Mouse (Mus musculus): Measurements from ENCODE around the gene Csf2ra. TPM values are rescaled to one million over a fixed set of nuclear protein-coding genes. Genes with fewer than 3 reads are reported as not detected.

Csf2ra gene
- polyA plus RNA-seq, 1 experiment, result 216 TPM

DNA sequence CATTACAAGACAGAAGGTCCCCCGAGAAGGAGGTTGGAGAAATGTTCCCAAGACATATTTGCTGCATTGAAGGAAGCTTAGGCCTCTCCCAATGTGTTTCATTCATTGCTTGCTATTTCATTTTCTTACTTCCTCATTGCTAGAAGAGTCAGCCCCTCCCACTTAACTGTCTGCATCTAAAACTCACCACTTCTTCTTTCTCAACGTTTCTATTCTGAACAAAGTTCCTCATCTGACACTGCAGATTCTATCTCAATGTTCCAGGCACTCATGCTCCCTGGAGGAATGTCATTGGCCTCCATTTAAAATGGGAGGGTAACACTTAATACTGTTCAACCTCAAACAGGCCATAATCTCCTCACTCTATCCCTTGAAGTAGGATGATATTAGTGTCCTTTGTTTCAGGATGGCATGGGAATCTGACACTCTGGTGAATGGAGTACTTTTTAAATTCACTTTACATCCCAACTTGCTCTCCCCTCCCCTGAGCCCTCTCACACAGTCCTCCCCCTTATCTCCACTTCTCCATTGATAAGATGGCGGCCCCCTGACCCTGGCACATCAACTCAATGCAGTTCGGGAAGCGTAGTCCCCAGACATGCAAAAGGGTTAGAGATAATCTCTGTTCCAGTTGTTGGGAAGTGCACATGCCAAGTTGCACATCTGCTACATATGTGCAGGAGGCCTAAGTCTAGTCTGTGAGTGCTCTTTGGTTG, 16.6 kb upstream of the Csf2ra start:
- Histone ChIP-seq H3K36me3 (ENCODE audit: control insufficient read depth, insufficient read depth, low read length) (no peaks in the 10 kb centered on the region), H3K4me1 (replicated peaks; ENCODE audit: control insufficient read depth, insufficient read depth, low read length) (no peaks in the 10 kb centered on the region), H3K27ac (ENCODE audit: control insufficient read depth, insufficient read depth, low read length) (no peak overlapping the region), H3K4me3 (ENCODE audit: control insufficient read depth, insufficient read depth, low read length) (no peak overlapping the region), H3K27me3 (ENCODE audit: control insufficient read depth, insufficient read depth, low read length) (no peaks in the 10 kb centered on the region)
- 61% methylated on average over 5 of the region's 5 CpGs for WGBS
- no peak for DNase-seq
- TF ChIP-seq POLR2A (IDR thresholded peaks at IDR 0.05; ENCODE audit: control insufficient read depth, extremely low read depth, insufficient read depth, low read length, poor library complexity) (no peak), CTCF (IDR thresholded peaks at IDR 0.05; ENCODE audit: borderline replicate concordance, control insufficient read depth, extremely low read depth, insufficient read depth, low read length, poor library complexity) (no peak)

- 92% methylated on average over 2 of the region's 2 CpGs for WGBS
- Histone ChIP-seq H3K4me3 (ENCODE audit: control insufficient read depth, insufficient read depth, low read length) (no peak overlapping the region), H3K27me3 (ENCODE audit: control insufficient read depth, insufficient read depth, low read length) (no peaks in the 10 kb centered on the region), H3K27ac (ENCODE audit: control insufficient read depth, insufficient read depth, low read length) (no peak overlapping the region), H3K4me1 (replicated peaks; ENCODE audit: control insufficient read depth, insufficient read depth, low read length) (no peaks in the 10 kb centered on the region), H3K36me3 (ENCODE audit: control insufficient read depth, insufficient read depth, low read length) (no peaks in the 10 kb centered on the region)
- no peak for TF ChIP-seq POLR2A (IDR thresholded peaks at IDR 0.05; ENCODE audit: control insufficient read depth, extremely low read depth, insufficient read depth, low read length, poor library complexity)
- no peak for TF ChIP-seq CTCF (IDR thresholded peaks at IDR 0.05; ENCODE audit: borderline replicate concordance, control insufficient read depth, extremely low read depth, insufficient read depth, low read length, poor library complexity)
- no peak for DNase-seq
Measured at GRCm38 (mm10) chr19:61237967-61238366, 9.7 kb upstream of the Csf2ra start.

DNA sequence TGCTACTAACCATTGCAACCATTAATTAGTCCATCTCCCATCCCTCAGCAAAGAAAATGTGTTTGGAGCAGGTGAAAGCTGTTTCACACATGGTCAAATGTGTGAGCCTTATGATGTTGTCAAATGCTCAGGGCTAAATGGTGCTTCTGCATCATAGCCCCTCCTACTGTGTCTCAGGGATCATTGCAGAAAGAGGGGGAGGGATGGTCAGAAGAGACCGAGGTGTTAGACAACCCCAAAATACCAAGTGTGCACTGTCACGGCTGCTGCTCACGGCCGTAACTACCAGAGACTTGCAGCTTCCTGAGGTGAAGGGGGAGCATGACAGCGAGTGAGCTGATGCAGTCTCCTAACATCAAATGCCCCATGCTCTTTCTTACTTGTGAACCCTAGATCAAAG, 6.3 kb upstream of the Csf2ra start:
- Histone ChIP-seq H3K4me1 (replicated peaks; ENCODE audit: control insufficient read depth, insufficient read depth, low read length) (no peaks in the 10 kb centered on the region), H3K36me3 (ENCODE audit: control insufficient read depth, insufficient read depth, low read length) (no peaks in the 10 kb centered on the region), H3K27ac (ENCODE audit: control insufficient read depth, insufficient read depth, low read length) (no peak overlapping the region), H3K27me3 (ENCODE audit: control insufficient read depth, insufficient read depth, low read length) (no peaks in the 10 kb centered on the region), H3K4me3 (ENCODE audit: control insufficient read depth, insufficient read depth, low read length) (no peak overlapping the region)
- 74% methylated on average over 5 of the region's 5 CpGs for WGBS
- no peak for DNase-seq
- no peak for TF ChIP-seq POLR2A (IDR thresholded peaks at IDR 0.05; ENCODE audit: control insufficient read depth, extremely low read depth, insufficient read depth, low read length, poor library complexity)
- TF ChIP-seq CTCF (IDR thresholded peaks at IDR 0.05; ENCODE audit: borderline replicate concordance, control insufficient read depth, extremely low read depth, insufficient read depth, low read length, poor library complexity), result no peak

GRCm38 (mm10) chr19:61226928-61227854, 1.0 kb downstream of the Csf2ra start:
- peaks cover 8% of the 10 kb centered on the region for H3K4me1 ChIP-seq (replicated peaks; ENCODE audit: control insufficient read depth, insufficient read depth, low read length)
- peak overlapping the region; percentile 55 for H3K4me3 ChIP-seq (ENCODE audit: control insufficient read depth, insufficient read depth, low read length)
- H3K27ac ChIP-seq (ENCODE audit: control insufficient read depth, insufficient read depth, low read length), result no peak overlapping the region
- peak; percentile 82 for DNase-seq
- no peak for TF ChIP-seq CTCF (IDR thresholded peaks at IDR 0.05; ENCODE audit: borderline replicate concordance, control insufficient read depth, extremely low read depth, insufficient read depth, low read length, poor library complexity)
- no peak for TF ChIP-seq POLR2A (IDR thresholded peaks at IDR 0.05; ENCODE audit: control insufficient read depth, extremely low read depth, insufficient read depth, low read length, poor library complexity)
- WGBS, result under 1% methylated on average over 71 of the region's 71 CpGs
- no peaks in the 10 kb centered on the region for H3K36me3 ChIP-seq (ENCODE audit: control insufficient read depth, insufficient read depth, low read length)
- no peaks in the 10 kb centered on the region for H3K27me3 ChIP-seq (ENCODE audit: control insufficient read depth, insufficient read depth, low read length)

DNA sequence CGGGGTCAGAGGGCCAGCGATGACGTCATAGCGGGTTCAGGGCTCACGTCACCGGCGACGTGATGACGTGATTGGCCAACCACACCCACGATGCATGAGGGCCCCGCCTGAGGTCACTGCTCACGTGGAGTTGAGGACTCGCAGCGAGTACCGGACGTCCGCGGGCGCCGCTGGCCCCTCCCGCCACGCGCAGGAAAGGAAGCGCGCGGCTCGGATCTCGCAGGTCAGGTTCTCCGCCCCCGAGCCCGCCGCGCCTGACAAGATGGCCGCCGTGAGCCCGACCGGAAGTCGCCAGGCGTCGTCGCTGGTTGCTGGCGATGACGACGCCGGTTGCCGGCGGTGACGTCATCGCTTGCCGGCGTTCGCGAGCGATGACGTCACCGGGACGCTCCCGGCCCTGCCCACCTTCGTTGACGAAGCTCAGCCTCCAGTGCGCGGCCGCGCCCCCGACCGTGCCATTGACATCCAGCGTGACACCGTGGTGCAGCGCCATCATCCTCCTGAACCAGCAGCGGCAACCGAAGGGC, 1.8 kb downstream of the Csf2ra start:
- DNase-seq, result peak; percentile 45

More for the DNA sequence above, 1.8 kb downstream of the Csf2ra start:
- Histone ChIP-seq H3K36me3 (ENCODE audit: control insufficient read depth, insufficient read depth, low read length) (no peaks in the 10 kb centered on the region), H3K27ac (ENCODE audit: control insufficient read depth, insufficient read depth, low read length) (no peak overlapping the region), H3K27me3 (ENCODE audit: control insufficient read depth, insufficient read depth, low read length) (no peaks in the 10 kb centered on the region), H3K4me1 (replicated peaks; ENCODE audit: control insufficient read depth, insufficient read depth, low read length) (peaks cover 8% of the 10 kb centered on the region), H3K4me3 (ENCODE audit: control insufficient read depth, insufficient read depth, low read length) (peak overlapping the region; percentile 55)
- TF ChIP-seq CTCF (IDR thresholded peaks at IDR 0.05; ENCODE audit: borderline replicate concordance, control insufficient read depth, extremely low read depth, insufficient read depth, low read length, poor library complexity), result no peak
- no peak for TF ChIP-seq POLR2A (IDR thresholded peaks at IDR 0.05; ENCODE audit: control insufficient read depth, extremely low read depth, insufficient read depth, low read length, poor library complexity)
- 2% methylated on average over 71 of the region's 71 CpGs for WGBS

All from thymus, adult 2 months (tissue).